Mouse (Mus musculus) olfactory bulb, adult 2 months (tissue): ENCODE data around the gene Olfr98. TPM values are rescaled to one million over a fixed set of nuclear protein-coding genes. Genes with fewer than 3 reads are reported as not detected.
A peak's percentile ranks its signal among the peaks of the same experiment; 100 is the strongest.

Experiments
- H3K27ac ChIP-seq: fragments of 200-500 bp; 2 replicates; pipeline ENCODE4 v1.5.1; 2012; ENCODE audit warnings: low read depth, low read length; ENCODE audit not compliant: insufficient read depth
- H3K4me1 ChIP-seq: fragments of 200-500 bp; 2 replicates; pipeline ENCODE4 v1.6.1; 2012; ENCODE audit warnings: low read length; ENCODE audit not compliant: control insufficient read depth, insufficient read depth
- H3K4me3 ChIP-seq: fragments of 200-500 bp; 2 replicates; pipeline ENCODE4 v1.5.1; 2012; ENCODE audit warnings: mild to moderate bottlenecking, low read depth, low read length, moderate library complexity; ENCODE audit not compliant: insufficient read depth
- CTCF ChIP-seq: fragments of 200-500 bp; IDR thresholded peaks from 2 replicates; pipeline ENCODE4 v1.5.1; 2012; ENCODE audit warnings: low read depth, mild to moderate bottlenecking, low read length, moderate library complexity; ENCODE audit not compliant: insufficient read depth
- POLR2A ChIP-seq: fragments of 200-500 bp; IDR thresholded peaks from 2 replicates; pipeline ENCODE4 v1.6.1; 2012; ENCODE audit warnings: mild to moderate bottlenecking, low read depth, low read length, moderate library complexity; ENCODE audit not compliant: insufficient read depth
- WGBS: fragments of 180-500 bp; shearing (Covaris S2); methylation state at CpG from one replicate; pipeline ENCODE4 v1.1.7; 2018; 5-methylcytosine and 5-hydroxymethylcytosine counted together
- polyA plus RNA-seq: library from polyadenylated mRNA; stranded (reverse); fragments of >200 nt; gene quantifications from 2 replicates; pipeline ENCODE4 v1.2.4, GENCODE M21; 2012; ENCODE audit warnings: low replicate concordance; ENCODE audit not compliant: missing spikeins, insufficient read depth, insufficient read length

The Olfr98 gene
- not detected in 2 replicates for polyA plus RNA-seq

GRCm38 (mm10) chr17:37263626-37264025 is at the start of gene Olfr98:
Gene Olfr98, minus strand, starts transcription at chr17:37263749.
- TF ChIP-seq CTCF (no peak), POLR2A (no peak)
- Histone ChIP-seq H3K27ac (no peak within 1 kb of the TSS), H3K4me1 (no peaks in the 10 kb centered on the region), H3K4me3 (no peak within 1 kb of the TSS)
- WGBS: 57% methylated on average over 1 of the region's 1 CpGs

GRCm38 (mm10) chr17:37310146-37310699 is 46.7 kb upstream of the Olfr98 start:
- WGBS: 48% methylated on average over 2 of the region's 2 CpGs
- Histone ChIP-seq H3K27ac (no peak overlapping the region), H3K4me3 (no peak overlapping the region), H3K4me1 (no peaks in the 10 kb centered on the region)
- TF ChIP-seq CTCF (no peak), POLR2A (no peak)

GRCm38 (mm10) chr17:37308483-37308882 is 44.9 kb upstream of the Olfr98 start:
- no peak overlapping the region for H3K27ac ChIP-seq
- 46% methylated on average over 4 of the region's 4 CpGs for WGBS

GRCm38 (mm10) chr17:37304213-37304612 is 40.7 kb upstream of the Olfr98 start, which contains the start of gene Olfr101:
Gene Olfr101, minus strand, starts transcription at chr17:37304313.
- WGBS: 87% methylated on average over 4 of the region's 4 CpGs

More at GRCm38 (mm10) chr17:37308483-37308882, 44.9 kb upstream of the Olfr98 start:
- TF ChIP-seq CTCF (no peak), POLR2A (no peak)
- H3K4me1 ChIP-seq: no peaks in the 10 kb centered on the region
- H3K4me3 ChIP-seq: no peak overlapping the region

GRCm38 (mm10) chr17:37283360-37283759 is 19.8 kb upstream of the Olfr98 start, which contains the start of gene Olfr99:
Gene Olfr99, minus strand, starts transcription at chr17:37283460.
- 69% methylated on average over 1 of the region's 1 CpGs for WGBS
- no peak within 1 kb of the TSS for H3K4me3 ChIP-seq
- no peaks in the 10 kb centered on the region for H3K4me1 ChIP-seq
- no peak within 1 kb of the TSS for H3K27ac ChIP-seq
- TF ChIP-seq CTCF: no peak
- no peak for TF ChIP-seq POLR2A

More at GRCm38 (mm10) chr17:37304213-37304612, 40.7 kb upstream of the Olfr98 start, which contains the start of gene Olfr101:
- no peak within 1 kb of the TSS for H3K27ac ChIP-seq
- no peak within 1 kb of the TSS for H3K4me3 ChIP-seq
- no peak for TF ChIP-seq CTCF
- TF ChIP-seq POLR2A: no peak
- H3K4me1 ChIP-seq: no peaks in the 10 kb centered on the region

- TF ChIP-seq CTCF: no peak
- TF ChIP-seq POLR2A: no peak
These were observed 16.8 kb upstream of the Olfr98 start for GRCm38 (mm10) chr17:37280331-37280730.

GRCm38 (mm10) chr17:37276573-37276972 is 13.0 kb upstream of the Olfr98 start:
- Histone ChIP-seq H3K27ac (no peak overlapping the region), H3K4me1 (no peaks in the 10 kb centered on the region)
- TF ChIP-seq POLR2A: no peak
- no peak for TF ChIP-seq CTCF

More at GRCm38 (mm10) chr17:37280331-37280730, 16.8 kb upstream of the Olfr98 start:
- Histone ChIP-seq H3K4me1 (no peaks in the 10 kb centered on the region), H3K4me3 (no peak overlapping the region), H3K27ac (no peak overlapping the region)
- 58% methylated on average over 1 of the region's 1 CpGs for WGBS

GRCm38 (mm10) chr17:37275626-37276248 is 12.2 kb upstream of the Olfr98 start:
- TF ChIP-seq POLR2A (no peak), CTCF (no peak)
- Histone ChIP-seq H3K4me1 (no peaks in the 10 kb centered on the region), H3K4me3 (no peak overlapping the region), H3K27ac (no peak overlapping the region)
- 80% methylated on average over 2 of the region's 2 CpGs for WGBS

More at GRCm38 (mm10) chr17:37276573-37276972, 13.0 kb upstream of the Olfr98 start:
- H3K4me3 ChIP-seq: no peak overlapping the region

GRCm38 (mm10) chr17:37270702-37271092 is 7.1 kb upstream of the Olfr98 start:
- TF ChIP-seq CTCF (no peak), POLR2A (no peak)
- peak overlapping the region; percentile 71 for H3K4me3 ChIP-seq
- H3K4me1 ChIP-seq: no peaks in the 10 kb centered on the region
- H3K27ac ChIP-seq: no peak overlapping the region
- WGBS: 72% methylated on average over 8 of the region's 8 CpGs
